Mouse (Mus musculus) heart, embryonic 13.5 days (tissue): Measurements from ENCODE around the gene Rtn4ip1. TPM values are rescaled to one million over a fixed set of nuclear protein-coding genes. Genes with fewer than 3 reads are reported as not detected.
"Not testable (repeated sequence)": the region's sequence is repeated elsewhere in the genome, so short reads cannot be mapped to it uniquely, and the experiment has no call there.

Source experiments
- ATAC-seq: fragments of 200-750 bp; cut with Nextera tagmentation; 2 replicates; pipeline ENCODE4 v1.8.0; 2017; ENCODE audit warnings: moderate TSS enrichment; ENCODE audit not compliant: insufficient number of reproducible peaks, low FRiP score, low TSS enrichment; ENCODE audit errors: extremely low read depth
- H3K27ac ChIP-seq: fragments of 300-500 bp; sonication (generic); replicated peaks from 2 replicates; pipeline ENCODE4 v1.5.1; 2015; ENCODE audit warnings: moderate library complexity, mild to moderate bottlenecking, inconsistent platforms
- H3K27me3 ChIP-seq: fragments of 300-500 bp; sonication (generic); replicated peaks from 2 replicates; pipeline ENCODE4 v1.6.1; 2015; ENCODE audit warnings: mild to moderate bottlenecking, inconsistent platforms
- H3K36me3 ChIP-seq: fragments of 300-500 bp; sonication (generic); 2 replicates; pipeline ENCODE4 v1.6.1; 2015; ENCODE audit warnings: mild to moderate bottlenecking, inconsistent platforms
- H3K4me1 ChIP-seq: fragments of 300-500 bp; sonication (generic); 2 replicates; pipeline ENCODE4 v1.6.1; 2015; ENCODE audit warnings: inconsistent platforms
- H3K4me2 ChIP-seq: fragments of 300-500 bp; sonication (generic); 2 replicates; pipeline ENCODE4 v1.6.1; 2015; ENCODE audit warnings: inconsistent platforms, mild to moderate bottlenecking, moderate library complexity
- H3K4me3 ChIP-seq: fragments of 300-500 bp; sonication (generic); 2 replicates; pipeline ENCODE4 v1.5.1; 2015; ENCODE audit warnings: moderate library complexity, mild to moderate bottlenecking, inconsistent platforms
- H3K9ac ChIP-seq: fragments of 300-500 bp; sonication (generic); 2 replicates; pipeline ENCODE4 v1.6.1; 2015; ENCODE audit warnings: inconsistent platforms, mild to moderate bottlenecking, moderate library complexity
- H3K9me3 ChIP-seq: fragments of 300-500 bp; sonication (generic); 2 replicates; pipeline ENCODE4 v1.6.1; 2016; ENCODE audit warnings: inconsistent platforms
- WGBS: fragments of 180-500 bp; shearing (Covaris S2); methylation state at CpG from one replicate; pipeline ENCODE4 v1.1.7; 2015; ENCODE audit warnings: mixed read lengths; 5-methylcytosine and 5-hydroxymethylcytosine counted together
- polyA plus RNA-seq: library from polyadenylated mRNA; unstranded; fragments of >200 nt; fragmentation: Nextera tagmentation; extraction: Ambion mirVana; gene quantifications from 2 replicates; pipeline ENCODE4 v1.2.1, GENCODE M21; 2015

Gene Rtn4ip1
- polyA plus RNA-seq, 1 experiment from 2014 or later: 22.9 TPM

- Histone ChIP-seq H3K4me3 (no peak overlapping the region), H3K9ac (no peak overlapping the region), H3K36me3 (peaks cover 45% of the 10 kb centered on the region), H3K4me2 (no peak overlapping the region), H3K4me1 (peaks cover 8% of the 10 kb centered on the region; the same call in 1 of the 2 replicates), H3K27ac (no peak overlapping the region), H3K9me3 (no peaks in the 10 kb centered on the region), H3K27me3 (no peaks in the 10 kb centered on the region)
- ATAC-seq: no peak
- 70% methylated on average over 5 of the region's 5 CpGs for WGBS
Measured at GRCm38 (mm10) chr10:43928596-43928995, 27.0 kb downstream of the Rtn4ip1 start.

GRCm38 (mm10) chr10:43939136-43939662 is 37.6 kb downstream of the Rtn4ip1 start:
- Histone ChIP-seq H3K4me3 (no peak overlapping the region), H3K9me3 (no peaks in the 10 kb centered on the region), H3K4me2 (no peak overlapping the region), H3K9ac (no peak overlapping the region), H3K27me3 (no peaks in the 10 kb centered on the region), H3K4me1 (peaks cover 15% of the 10 kb centered on the region), H3K27ac (no peak overlapping the region), H3K36me3 (peaks cover 34% of the 10 kb centered on the region)
- no peak for ATAC-seq
- 72% methylated on average over 6 of the region's 6 CpGs for WGBS

- WGBS: 48% methylated on average over 4 of the region's 4 CpGs
- Histone ChIP-seq H3K36me3 (peaks cover 25% of the 10 kb centered on the region), H3K4me2 (no peak overlapping the region), H3K4me3 (no peak overlapping the region), H3K27me3 (no peaks in the 10 kb centered on the region), H3K9ac (no peak overlapping the region), H3K4me1 (peaks cover 27% of the 10 kb centered on the region), H3K27ac (no peak overlapping the region), H3K9me3 (no peaks in the 10 kb centered on the region)
- ATAC-seq: no peak
Measured at GRCm38 (mm10) chr10:43943736-43944135, 42.1 kb downstream of the Rtn4ip1 start.

GRCm38 (mm10) chr10:43945435-43945834 is 43.8 kb downstream of the Rtn4ip1 start:
- Histone ChIP-seq H3K27me3 (no peaks in the 10 kb centered on the region), H3K27ac (no peak overlapping the region), H3K9ac (no peak overlapping the region), H3K4me3 (no peak overlapping the region), H3K36me3 (peaks cover 28% of the 10 kb centered on the region), H3K4me2 (no peak overlapping the region), H3K9me3 (no peaks in the 10 kb centered on the region), H3K4me1 (peaks cover 27% of the 10 kb centered on the region)
- ATAC-seq: no peak
- 69% methylated on average over 4 of the region's 4 CpGs for WGBS

GRCm38 (mm10) chr10:43953942-43954341 is 52.3 kb downstream of the Rtn4ip1 start:
- H3K4me2 ChIP-seq: no peak overlapping the region
- H3K4me1 ChIP-seq: no peaks in the 10 kb centered on the region
- H3K36me3 ChIP-seq: peaks cover 7% of the 10 kb centered on the region; the same call in 1 of the 2 replicates
- no peak overlapping the region for H3K9ac ChIP-seq
- no peaks in the 10 kb centered on the region for H3K9me3 ChIP-seq
- no peaks in the 10 kb centered on the region for H3K27me3 ChIP-seq
- H3K4me3 ChIP-seq: no peak overlapping the region
- H3K27ac ChIP-seq: no peak overlapping the region
- ATAC-seq: no peak

GRCm38 (mm10) chr10:43964943-43965342 is 63.3 kb downstream of the Rtn4ip1 start:
- Histone ChIP-seq H3K36me3 (no peaks in the 10 kb centered on the region), H3K4me3 (no peak overlapping the region), H3K9me3 (no peaks in the 10 kb centered on the region), H3K27ac (no peak overlapping the region), H3K4me2 (no peak overlapping the region), H3K27me3 (no peaks in the 10 kb centered on the region), H3K9ac (no peak overlapping the region), H3K4me1 (no peaks in the 10 kb centered on the region)
- no peak for ATAC-seq
- 47% methylated on average over 2 of the region's 2 CpGs for WGBS

- ATAC-seq: no peak
- H3K4me2 ChIP-seq: no peak overlapping the region
- WGBS: 57% methylated on average over 2 of the region's 2 CpGs
- no peaks in the 10 kb centered on the region for H3K27me3 ChIP-seq
- no peak overlapping the region for H3K27ac ChIP-seq
- no peaks in the 10 kb centered on the region for H3K36me3 ChIP-seq
- H3K9me3 ChIP-seq: no peaks in the 10 kb centered on the region
- H3K9ac ChIP-seq: no peak overlapping the region
- no peak overlapping the region for H3K4me3 ChIP-seq
- no peaks in the 10 kb centered on the region for H3K4me1 ChIP-seq
Measured at GRCm38 (mm10) chr10:43973244-43973643, 71.6 kb downstream of the Rtn4ip1 start.

- Histone ChIP-seq H3K9ac (no peak overlapping the region), H3K4me2 (no peak overlapping the region), H3K36me3 (no peaks in the 10 kb centered on the region), H3K9me3 (no peaks in the 10 kb centered on the region), H3K4me3 (no peak overlapping the region), H3K4me1 (no peaks in the 10 kb centered on the region; the same call in 1 of the 2 replicates), H3K27me3 (no peaks in the 10 kb centered on the region), H3K27ac (no peak overlapping the region)
- ATAC-seq: no peak
- WGBS: 43% methylated on average over 3 of the region's 3 CpGs
Measured at GRCm38 (mm10) chr10:43977353-43977752, 75.7 kb downstream of the Rtn4ip1 start.

- Histone ChIP-seq H3K4me2 (no peak overlapping the region), H3K9me3 (no peaks in the 10 kb centered on the region), H3K27ac (no peak overlapping the region), H3K4me3 (no peak overlapping the region), H3K4me1 (no peaks in the 10 kb centered on the region; the same call in 1 of the 2 replicates), H3K36me3 (no peaks in the 10 kb centered on the region), H3K27me3 (no peaks in the 10 kb centered on the region), H3K9ac (no peak overlapping the region)
- ATAC-seq: no peak
- 51% methylated on average over 1 of the region's 1 CpGs for WGBS
Measured at GRCm38 (mm10) chr10:43980080-43980479, 78.5 kb downstream of the Rtn4ip1 start.

GRCm38 (mm10) chr10:43980742-43981141 is 79.1 kb downstream of the Rtn4ip1 start:
- not testable (repeated sequence) for ATAC-seq, H3K4me3 ChIP-seq, H3K27ac ChIP-seq, H3K9ac ChIP-seq, H3K4me2 ChIP-seq, H3K4me1 ChIP-seq, H3K27me3 ChIP-seq, H3K36me3 ChIP-seq, H3K9me3 ChIP-seq
- 88% methylated on average over 3 of the region's 3 CpGs for WGBS

GRCm38 (mm10) chr10:43982470-43982869 is 80.9 kb downstream of the Rtn4ip1 start:
- ATAC-seq: no peak
- Histone ChIP-seq H3K4me2 (no peak overlapping the region), H3K9ac (no peak overlapping the region), H3K9me3 (no peaks in the 10 kb centered on the region), H3K27me3 (no peaks in the 10 kb centered on the region), H3K36me3 (no peaks in the 10 kb centered on the region), H3K4me1 (no peaks in the 10 kb centered on the region; the same call in 1 of the 2 replicates), H3K4me3 (no peak overlapping the region), H3K27ac (no peak overlapping the region)
- WGBS: 70% methylated on average over 6 of the region's 6 CpGs

GRCm38 (mm10) chr10:43983241-43983640 is 81.6 kb downstream of the Rtn4ip1 start:
- Histone ChIP-seq H3K4me1 (no peaks in the 10 kb centered on the region; the same call in 1 of the 2 replicates), H3K27me3 (no peaks in the 10 kb centered on the region), H3K9ac (no peak overlapping the region), H3K9me3 (no peaks in the 10 kb centered on the region), H3K4me3 (no peak overlapping the region), H3K4me2 (no peak overlapping the region), H3K36me3 (no peaks in the 10 kb centered on the region), H3K27ac (no peak overlapping the region)
- 77% methylated on average over 5 of the region's 5 CpGs for WGBS
- ATAC-seq: no peak
